Mouse (Mus musculus) gastrocnemius, postnatal 25 days (tissue): Measurements from ENCODE around the gene Vmn1r9. TPM values are rescaled to one million over a fixed set of nuclear protein-coding genes. Genes with fewer than 3 reads are reported as not detected.
"Not testable (repeated sequence)": the region's sequence is repeated elsewhere in the genome, so short reads cannot be mapped to it uniquely, and the experiment has no call there.

Experiments
- DNase-seq: peaks from one replicate; pipeline ENCODE4 v3.0.0; 2022
- long read RNA-seq, 2 experiments: library from polyadenylated mRNA; stranded (forward); transcript quantifications; one replicate each; pipeline ENCODE4 v2.0.0; 2021
- total RNA-seq, 2 experiments: library from RNA; stranded (reverse); gene quantifications; 1 replicate in 1 of 2; 2 replicates in 1 of 2; pipeline ENCODE4 v1.2.3; 2021

Gene Vmn1r9
- total RNA-seq = not detected
- long read RNA-seq, experiment 1 = 0 reads
- long read RNA-seq, experiment 2 = 0 reads

DNA sequence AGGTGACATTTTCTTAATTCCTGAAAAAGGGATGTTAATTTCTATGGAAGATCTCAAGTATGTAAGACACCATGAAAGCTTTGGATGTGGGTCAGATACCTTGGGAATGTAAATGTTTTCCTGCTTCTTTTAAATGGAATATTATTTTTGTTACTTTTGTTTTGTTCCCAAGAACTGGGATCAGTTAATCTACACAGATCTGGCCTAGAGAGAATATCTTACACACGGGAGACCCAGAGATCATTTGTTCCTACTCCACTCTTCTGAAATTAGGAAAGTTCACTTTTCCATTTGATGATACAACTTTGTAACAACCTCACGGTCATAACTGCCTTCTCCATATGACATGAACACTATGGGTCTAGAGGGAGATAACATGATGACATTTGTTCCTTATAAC is at the start of gene Vmn1r9:
Gene Vmn1r9, plus strand, starts transcription at position 301 of the 400 bp plus-strand sequence.
- DNase-seq = no peak

DNA sequence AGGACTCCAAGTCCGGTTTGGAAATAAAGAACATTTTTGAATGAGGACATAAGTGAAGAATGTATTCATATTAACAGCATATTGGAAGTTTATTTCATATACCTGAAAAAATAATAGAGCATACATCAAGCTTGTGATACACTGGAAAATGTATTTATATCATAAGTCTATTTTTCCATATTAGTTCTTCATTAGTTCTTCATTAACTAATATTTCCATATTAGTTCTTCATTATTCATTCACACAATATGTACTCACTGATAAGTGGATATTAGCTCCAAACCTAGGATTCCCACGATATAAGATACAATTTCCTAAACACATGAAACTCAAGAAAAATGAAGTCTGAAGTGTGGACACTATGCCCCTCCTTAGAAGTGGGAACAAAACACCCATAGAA is 41.4 kb upstream of the Vmn1r9 start, which contains the start of gene Vmn1r7:
Gene Vmn1r7, minus strand, starts transcription at position 101 of the 400 bp plus-strand sequence.
- not testable (repeated sequence) for DNase-seq

DNA sequence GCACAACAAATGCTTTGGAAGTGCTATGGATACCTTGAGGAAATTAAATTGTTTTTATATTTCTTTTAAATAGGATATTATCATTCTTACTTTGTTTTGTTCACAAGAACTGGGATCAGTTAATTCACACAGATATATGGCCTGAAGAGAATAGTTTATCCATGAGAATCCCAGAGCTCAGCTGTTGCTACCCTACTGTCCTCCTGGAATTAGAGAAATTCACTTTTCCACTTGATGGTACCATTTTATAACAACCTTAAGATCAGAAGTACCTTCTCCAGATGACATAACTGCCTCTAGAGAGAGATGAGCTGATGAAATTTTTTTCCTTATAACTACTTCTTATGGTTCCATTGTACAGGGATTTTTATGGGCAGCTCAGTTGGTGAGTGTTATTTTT is 34.6 kb upstream of the Vmn1r9 start, which contains the start of gene Vmn1r8:
Gene Vmn1r8, plus strand, starts transcription at position 301 of the 400 bp plus-strand sequence.
- no peak for DNase-seq

DNA sequence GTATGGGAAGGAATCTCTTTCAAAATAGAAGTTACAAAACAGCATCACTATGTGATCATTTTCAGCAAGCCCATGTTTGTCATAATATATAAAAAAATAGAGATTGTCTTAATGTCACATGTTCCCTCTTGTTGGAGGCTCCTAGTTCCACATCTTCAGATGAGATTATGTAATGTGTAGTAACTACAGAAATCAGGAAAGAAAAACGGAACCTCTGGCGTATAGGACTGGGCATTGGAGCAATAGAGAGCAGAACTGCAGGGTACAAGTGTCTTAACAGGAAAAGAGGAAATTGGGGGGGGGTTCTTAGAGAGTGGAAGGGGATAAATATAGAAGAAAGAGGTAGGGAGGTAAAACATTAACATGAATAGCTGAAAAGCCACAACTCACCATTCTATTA is 31.9 kb upstream of the Vmn1r9 start:
- DNase-seq = no peak

DNA sequence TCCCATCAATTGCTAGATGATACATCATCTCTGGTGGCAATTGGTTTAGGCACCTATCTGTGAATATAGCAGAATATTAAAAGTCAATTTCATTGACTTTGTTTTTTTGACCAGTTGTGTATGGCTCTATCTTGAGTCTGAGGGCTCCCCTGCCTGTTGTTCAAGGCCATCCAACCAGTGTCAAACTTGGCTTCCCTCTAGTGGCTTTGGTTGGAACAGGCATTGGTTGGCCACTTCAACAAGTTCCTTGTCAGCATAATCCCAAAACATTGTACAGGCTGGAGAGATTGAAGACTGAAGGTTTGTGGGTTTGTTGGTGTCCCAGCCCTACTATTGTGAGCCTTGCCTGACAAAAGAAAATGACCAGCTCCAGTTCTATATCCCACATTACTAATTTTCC is 2.9 kb upstream of the Vmn1r9 start:
- no peak for DNase-seq

DNA sequence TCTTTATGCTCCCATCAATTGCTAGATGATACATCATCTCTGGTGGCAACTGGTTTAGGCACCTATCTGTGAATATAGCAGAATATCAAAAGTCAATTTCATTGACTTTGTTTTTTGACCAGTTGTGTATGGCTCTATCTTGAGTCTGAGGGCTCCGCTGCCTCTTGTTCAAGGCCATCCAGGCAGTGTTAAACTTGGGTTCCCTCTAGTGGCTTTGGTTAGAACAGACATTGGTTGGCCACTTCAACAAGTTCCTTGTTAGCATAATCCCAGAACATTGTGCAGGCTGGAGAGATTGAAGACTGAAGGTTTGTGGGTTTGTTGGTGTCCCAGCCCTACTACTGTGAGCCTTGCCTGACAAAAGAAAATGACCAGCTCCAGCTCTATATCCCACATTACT is 39.8 kb downstream of the Vmn1r9 start:
- DNase-seq = no peak

DNA sequence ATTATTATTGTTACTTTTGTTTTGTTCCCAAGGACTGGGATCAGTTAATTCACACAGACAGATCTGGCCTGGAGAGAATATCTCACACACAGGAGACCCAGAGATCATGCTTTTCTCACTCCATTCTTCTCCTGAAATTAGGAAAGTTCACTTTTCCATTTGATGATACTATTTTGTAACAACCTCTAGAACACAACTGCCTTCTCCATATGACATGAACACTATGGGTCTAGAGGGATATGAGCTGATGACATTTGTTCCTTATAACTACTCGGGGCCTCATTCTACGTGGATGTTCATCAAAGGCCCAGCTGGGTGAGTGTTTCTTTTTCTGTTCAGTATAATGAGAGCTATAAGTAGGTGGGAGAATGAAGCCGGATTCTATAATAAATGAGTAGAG is 42.6 kb downstream of the Vmn1r9 start, which contains the start of gene Vmn1r10:
Gene Vmn1r10, plus strand, starts transcription at position 301 of the 400 bp plus-strand sequence.
- DNase-seq = no peak

Other genes starting within 250 kb of the Vmn1r9 start
- gene Fkbp9, start 234.7 kb upstream of the Vmn1r9 start, total RNA-seq = 10 to 100 TPM; 48.1 to 54.0 TPM
- gene Nt5c3, start 142.9 kb upstream of the Vmn1r9 start, total RNA-seq = 10 to 100 TPM; 48.6 to 69.3 TPM
- gene Vmn1r4, start 142.8 kb upstream of the Vmn1r9 start, total RNA-seq = under 1 TPM in 1 of 2 experiments, not detected in 1; 0.21 TPM
- gene Vmn1r5, start 96.5 kb upstream of the Vmn1r9 start, total RNA-seq = not detected
- gene Vmn1r6, start 69.5 kb upstream of the Vmn1r9 start, total RNA-seq = not detected
- not detected for gene Vmn1r7, start 41.5 kb upstream of the Vmn1r9 start, total RNA-seq
- gene Vmn1r8, start 34.5 kb upstream of the Vmn1r9 start, total RNA-seq = not detected
- not detected for gene Vmn1r10, start 42.7 kb downstream of the Vmn1r9 start, total RNA-seq
- gene Vmn1r11, start 66.7 kb downstream of the Vmn1r9 start, total RNA-seq = not detected
- gene Vmn1r12, start 90.1 kb downstream of the Vmn1r9 start, total RNA-seq = not detected
- not detected for gene Vmn1r13, start 136.5 kb downstream of the Vmn1r9 start, total RNA-seq
- not detected for gene Vmn1r14, start 164.9 kb downstream of the Vmn1r9 start, total RNA-seq
- gene Vmn1r15, start 191.2 kb downstream of the Vmn1r9 start, total RNA-seq = not detected